Mouse (Mus musculus) heart, adult 2 months (tissue): ENCODE measurements at regions not wholly inside any gene's neighbourhood (a gene's known extent, or its start where the extent isn't known, plus 50 kb on each side); places are given as distances from the start of the nearest gene placed in this dataset.

Source experiments
- CTCF ChIP-seq: fragments of 200-600 bp; IDR thresholded peaks from 2 replicates; pipeline ENCODE4 v1.8.1; 2022; ENCODE audit warnings: antibody characterized with exemption, mild to moderate bottlenecking, moderate library complexity
- POLR2A ChIP-seq: fragments of 200-500 bp; IDR thresholded peaks from 2 replicates; pipeline ENCODE4 v1.6.1; 2011; ENCODE audit warnings: mild to moderate bottlenecking, low read depth, low read length, control low read depth; ENCODE audit not compliant: insufficient read depth

DNA sequence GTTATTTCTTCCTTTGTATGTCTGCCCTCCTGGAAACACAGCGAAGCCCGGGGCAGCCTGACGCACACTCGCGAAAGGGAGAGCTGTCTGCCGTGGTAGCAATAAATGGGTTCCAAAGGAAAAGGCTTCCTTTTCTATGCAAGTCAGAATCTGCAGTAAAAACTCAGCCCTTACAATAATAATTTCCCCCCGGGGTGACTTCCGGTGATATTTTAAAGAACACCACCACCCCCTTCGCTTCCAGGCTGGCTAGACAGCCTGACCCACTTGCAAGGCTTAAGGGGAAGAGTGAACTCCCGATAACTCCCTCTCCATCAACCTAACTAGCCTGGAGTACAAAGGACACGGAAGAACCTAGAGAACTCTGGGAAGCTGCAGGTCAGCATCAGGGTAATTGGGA, 123.9 kb downstream of the Id4 start:
- TF ChIP-seq POLR2A (no peak), CTCF (no peak)
